Comparison of ENCODE assay signal across 8 mouse cellular contexts in the genomic region with DNA sequence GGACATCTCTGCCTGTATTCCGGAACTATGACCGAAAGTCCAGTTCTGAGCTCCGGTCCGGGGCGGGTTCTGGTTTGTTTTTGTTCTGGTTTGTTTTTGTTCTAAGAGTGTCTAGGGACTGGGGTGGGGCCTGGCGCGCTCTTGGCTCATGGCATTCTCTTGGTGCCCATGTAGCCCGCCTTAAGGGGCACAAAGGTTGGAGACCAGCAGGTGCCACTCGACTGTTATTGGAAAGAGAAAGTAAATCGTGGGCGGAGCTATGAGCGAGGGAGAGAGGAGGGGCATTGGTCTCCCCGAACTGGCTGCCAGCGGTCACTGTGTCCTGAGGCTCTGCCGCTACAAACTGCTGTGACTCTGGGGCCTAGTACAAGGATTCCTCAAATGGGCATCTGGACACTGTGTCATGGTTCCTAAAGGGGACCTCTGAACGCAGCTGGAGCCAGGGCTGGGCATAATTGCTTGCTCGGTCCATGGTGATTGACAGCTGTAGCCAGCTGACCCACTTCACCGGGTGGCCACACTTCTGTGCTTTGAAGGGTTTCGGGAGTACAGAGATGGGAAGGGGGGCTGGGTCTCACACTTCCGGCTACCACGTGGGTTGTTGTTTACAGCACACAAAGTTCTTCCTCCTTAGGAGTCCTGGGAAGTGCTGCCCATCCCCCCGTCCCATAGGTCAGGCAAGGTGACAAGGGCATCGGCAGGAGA. TPM values are rescaled to one million over a fixed set of nuclear protein-coding genes. Genes with fewer than 3 reads are reported as not detected.
A peak's percentile ranks its signal among the peaks of the same experiment; 100 is the strongest.
DNase-seq lines count a peak whose midpoint lies in the region; ATAC-seq lines count a peak whose summit lies in the region.

No protein-coding gene starts in this region.

- H3K36me3 ChIP-seq in embryonic facial prominence, embryonic 12.5 days: peaks cover 16% of the 10 kb centered on the region
- H3K36me3 ChIP-seq in heart, embryonic 12.5 days: peaks cover 35% of the 10 kb centered on the region
- H3K36me3 ChIP-seq in kidney, embryonic 14.5 days (ENCODE audit: control insufficient read depth, insufficient read depth, low read length): peaks cover 14% of the 10 kb centered on the region

- no peaks in the 10 kb centered on the region for H3K9me3 ChIP-seq in embryonic facial prominence, embryonic 12.5 days
- no peaks in the 10 kb centered on the region for H3K9me3 ChIP-seq in heart, embryonic 12.5 days (replicated peaks)
- H3K9me3 ChIP-seq in kidney, embryonic 14.5 days (ENCODE audit: control insufficient read depth, low read length): no peaks in the 10 kb centered on the region

- peak overlapping the region; percentile 69 for H3K9ac ChIP-seq in embryonic facial prominence, embryonic 12.5 days
- H3K9ac ChIP-seq in heart, embryonic 12.5 days: peak overlapping the region; percentile 75
- peak overlapping the region; percentile 69 for H3K9ac ChIP-seq in kidney, embryonic 14.5 days (ENCODE audit: low read depth, low read length)

- peaks cover 13% of the 10 kb centered on the region for H3K4me1 ChIP-seq in embryonic facial prominence, embryonic 12.5 days
- H3K4me1 ChIP-seq in heart, embryonic 12.5 days (replicated peaks): peaks cover 20% of the 10 kb centered on the region
- peaks cover 10% of the 10 kb centered on the region for H3K4me1 ChIP-seq in kidney, embryonic 14.5 days (ENCODE audit: control insufficient read depth, insufficient read depth, low read length)

- peak; percentile 40 for ATAC-seq in CD4-positive, CD25-positive, alpha-beta regulatory T cell, adult 4 months
- ATAC-seq in activated CD4-positive, CD25-positive, alpha-beta regulatory T cell, adult 4 months: peak; percentile 37
- no peak for ATAC-seq in embryonic facial prominence, embryonic 12.5 days (ENCODE audit: insufficient number of reproducible peaks, insufficient read depth, low FRiP score, low TSS enrichment)
- peak; percentile 56 for ATAC-seq in heart, embryonic 12.5 days (ENCODE audit: insufficient number of reproducible peaks, low FRiP score)
- peak; percentile 25 for ATAC-seq in kidney, embryonic 14.5 days (ENCODE audit: low FRiP score, low TSS enrichment)

- peak overlapping the region; percentile 58 for H3K27ac ChIP-seq in embryonic facial prominence, embryonic 12.5 days
- peak overlapping the region; percentile 83 for H3K27ac ChIP-seq in heart, embryonic 12.5 days (ENCODE audit: poor library complexity, severe bottlenecking)
- H3K27ac ChIP-seq in kidney, embryonic 14.5 days (ENCODE audit: low read depth, low read length): peak overlapping the region; percentile 48

- peak; percentile 83 for DNase-seq in lung, postnatal 14 days
- DNase-seq in retina, postnatal 1 day: peak; percentile 85
- no peak for DNase-seq in frontal cortex, adult 2 months (ENCODE audit: extremely low spot score in 1 of 2, low spot score in 1 of 2)

- WGBS in embryonic facial prominence, embryonic 12.5 days: 1% methylated on average over 23 of the region's 23 CpGs
- WGBS in heart, embryonic 12.5 days: 2% methylated on average over 23 of the region's 23 CpGs
- WGBS in kidney, embryonic 14.5 days: 0% methylated on average over 23 of the region's 23 CpGs

- H3K4me2 ChIP-seq in embryonic facial prominence, embryonic 12.5 days (replicated peaks): peak overlapping the region; percentile 97
- H3K4me2 ChIP-seq in heart, embryonic 12.5 days: peak overlapping the region; percentile 76
- peak overlapping the region; percentile 98 for H3K4me2 ChIP-seq in kidney, embryonic 14.5 days (replicated peaks; ENCODE audit: low read depth, low read length)

- peak overlapping the region; percentile 51 for H3K4me3 ChIP-seq in embryonic facial prominence, embryonic 12.5 days
- peak overlapping the region; percentile 62 for H3K4me3 ChIP-seq in heart, embryonic 12.5 days
- H3K4me3 ChIP-seq in kidney, embryonic 14.5 days (ENCODE audit: low read length): peak overlapping the region; percentile 58

- peaks cover 32% of the 10 kb centered on the region for H3K27me3 ChIP-seq in embryonic facial prominence, embryonic 12.5 days
- H3K27me3 ChIP-seq in heart, embryonic 12.5 days (replicated peaks): peaks cover 15% of the 10 kb centered on the region
- H3K27me3 ChIP-seq in kidney, embryonic 14.5 days (ENCODE audit: control insufficient read depth, insufficient read depth, low read length): peaks cover 4% of the 10 kb centered on the region; the same call in 1 of the 2 replicates

RNA-seq across cellular contexts. Expression of a gene that starts 0.8 kb away (rescaled TPM):
- 10 to 100 TPM; 66.1 to 92.2 TPM for polyA plus RNA-seq in CD4-positive, CD25-positive, alpha-beta regulatory T cell, adult 4 months (2017; shearing (Covaris generic))
- polyA plus RNA-seq in activated CD4-positive, CD25-positive, alpha-beta regulatory T cell, adult 4 months (2017; shearing (Covaris generic)): 10 to 100 TPM; 58.2 to 70.2 TPM
- polyA plus RNA-seq in embryonic facial prominence, embryonic 12.5 days (2016; fragmentation: Nextera tagmentation; extraction: Ambion mirVana): 13.9 and 14.6 TPM in 2 replicates
- polyA plus RNA-seq in heart, embryonic 12.5 days (2016; fragmentation: Nextera tagmentation; extraction: Ambion mirVana): 42.3 and 43.3 TPM in 2 replicates
- 27.4 and 31.9 TPM in 2 replicates for polyA plus RNA-seq in kidney, embryonic 14.5 days (2014; fragmentation: Nextera tagmentation; extraction: Ambion mirVana)
- polyA plus RNA-seq in frontal cortex, adult 2 months (2012; rRNA removed): 27.5 and 29.8 TPM in 2 replicates

RNA-seq across cellular contexts. Expression of a gene that starts 5.1 kb away (rescaled TPM):
- not detected for polyA plus RNA-seq in CD4-positive, CD25-positive, alpha-beta regulatory T cell, adult 4 months (2017; shearing (Covaris generic))
- polyA plus RNA-seq in activated CD4-positive, CD25-positive, alpha-beta regulatory T cell, adult 4 months (2017; shearing (Covaris generic)): not detected
- 12.8 and 13.3 TPM in 2 replicates for polyA plus RNA-seq in embryonic facial prominence, embryonic 12.5 days (2016; fragmentation: Nextera tagmentation; extraction: Ambion mirVana)
- polyA plus RNA-seq in heart, embryonic 12.5 days (2016; fragmentation: Nextera tagmentation; extraction: Ambion mirVana): 16.6 and 17.5 TPM in 2 replicates
- polyA plus RNA-seq in kidney, embryonic 14.5 days (2014; fragmentation: Nextera tagmentation; extraction: Ambion mirVana): 13.1 and 13.4 TPM in 2 replicates
- 5.1 and 8.7 TPM in 2 replicates for polyA plus RNA-seq in frontal cortex, adult 2 months (2012; rRNA removed)

RNA-seq across cellular contexts. Expression of a gene that starts 8.6 kb away (rescaled TPM):
- 1,000 to 10,000 TPM; 2,718 to 3,399 TPM for polyA plus RNA-seq in CD4-positive, CD25-positive, alpha-beta regulatory T cell, adult 4 months (2017; shearing (Covaris generic))
- polyA plus RNA-seq in activated CD4-positive, CD25-positive, alpha-beta regulatory T cell, adult 4 months (2017; shearing (Covaris generic)): 1,000 to 10,000 TPM; 3,324 to 3,604 TPM
- 1,180 and 1,203 TPM in 2 replicates for polyA plus RNA-seq in embryonic facial prominence, embryonic 12.5 days (2016; fragmentation: Nextera tagmentation; extraction: Ambion mirVana)
- 867 and 941 TPM in 2 replicates for polyA plus RNA-seq in heart, embryonic 12.5 days (2016; fragmentation: Nextera tagmentation; extraction: Ambion mirVana)
- polyA plus RNA-seq in kidney, embryonic 14.5 days (2014; fragmentation: Nextera tagmentation; extraction: Ambion mirVana): 1,491 and 1,701 TPM in 2 replicates
- 556 and 592 TPM in 2 replicates for polyA plus RNA-seq in frontal cortex, adult 2 months (2012; rRNA removed)

RNA-seq across cellular contexts. Expression of a gene that starts 11.4 kb away (rescaled TPM):
- 10 to 100 TPM in 1 of 2 experiments, 1 to 10 TPM in 1; 7.8 to 12.0 TPM for polyA plus RNA-seq in CD4-positive, CD25-positive, alpha-beta regulatory T cell, adult 4 months (2017; shearing (Covaris generic))
- polyA plus RNA-seq in activated CD4-positive, CD25-positive, alpha-beta regulatory T cell, adult 4 months (2017; shearing (Covaris generic)): 1 to 10 TPM; 8.3 to 8.7 TPM
- polyA plus RNA-seq in embryonic facial prominence, embryonic 12.5 days (2016; fragmentation: Nextera tagmentation; extraction: Ambion mirVana): 17.0 and 19.6 TPM in 2 replicates
- polyA plus RNA-seq in heart, embryonic 12.5 days (2016; fragmentation: Nextera tagmentation; extraction: Ambion mirVana): 27.4 and 30.6 TPM in 2 replicates
- 93.2 and 108 TPM in 2 replicates for polyA plus RNA-seq in kidney, embryonic 14.5 days (2014; fragmentation: Nextera tagmentation; extraction: Ambion mirVana)
- 61.0 and 61.7 TPM in 2 replicates for polyA plus RNA-seq in frontal cortex, adult 2 months (2012; rRNA removed)

RNA-seq across cellular contexts. Expression of a gene that starts 11.9 kb away (rescaled TPM):
- 10 to 100 TPM in 1 of 2 experiments, 1 to 10 TPM in 1; 7.1 to 22.1 TPM for polyA plus RNA-seq in CD4-positive, CD25-positive, alpha-beta regulatory T cell, adult 4 months (2017; shearing (Covaris generic))
- polyA plus RNA-seq in activated CD4-positive, CD25-positive, alpha-beta regulatory T cell, adult 4 months (2017; shearing (Covaris generic)): 10 to 100 TPM in 1 of 2 experiments, 1 to 10 TPM in 1; 5.3 to 12.7 TPM
- 14.9 and 15.0 TPM in 2 replicates for polyA plus RNA-seq in embryonic facial prominence, embryonic 12.5 days (2016; fragmentation: Nextera tagmentation; extraction: Ambion mirVana)
- 12.0 and 14.3 TPM in 2 replicates for polyA plus RNA-seq in heart, embryonic 12.5 days (2016; fragmentation: Nextera tagmentation; extraction: Ambion mirVana)
- polyA plus RNA-seq in kidney, embryonic 14.5 days (2014; fragmentation: Nextera tagmentation; extraction: Ambion mirVana): 9.1 and 14.1 TPM in 2 replicates
- polyA plus RNA-seq in frontal cortex, adult 2 months (2012; rRNA removed): 3.3 and 3.5 TPM in 2 replicates

Comparison
In these comparisons a context has a peak if more than half of its experiments do, and no peak if none do; other contexts are left out.
1. DNase-seq: peak in lung, postnatal 14 days (single experiment) and retina, postnatal 1 day (single experiment); none in frontal cortex, adult 2 months (0 of 2).
2. Peak in every context shown above with its lines, with median percentiles within 50 percentile points of each other: H3K27ac ChIP-seq, H3K4me2 ChIP-seq, H3K4me3 ChIP-seq and H3K9ac ChIP-seq.